Mouse (Mus musculus): ENCODE data around the gene Hhatl.

The Hhatl gene

DNA sequence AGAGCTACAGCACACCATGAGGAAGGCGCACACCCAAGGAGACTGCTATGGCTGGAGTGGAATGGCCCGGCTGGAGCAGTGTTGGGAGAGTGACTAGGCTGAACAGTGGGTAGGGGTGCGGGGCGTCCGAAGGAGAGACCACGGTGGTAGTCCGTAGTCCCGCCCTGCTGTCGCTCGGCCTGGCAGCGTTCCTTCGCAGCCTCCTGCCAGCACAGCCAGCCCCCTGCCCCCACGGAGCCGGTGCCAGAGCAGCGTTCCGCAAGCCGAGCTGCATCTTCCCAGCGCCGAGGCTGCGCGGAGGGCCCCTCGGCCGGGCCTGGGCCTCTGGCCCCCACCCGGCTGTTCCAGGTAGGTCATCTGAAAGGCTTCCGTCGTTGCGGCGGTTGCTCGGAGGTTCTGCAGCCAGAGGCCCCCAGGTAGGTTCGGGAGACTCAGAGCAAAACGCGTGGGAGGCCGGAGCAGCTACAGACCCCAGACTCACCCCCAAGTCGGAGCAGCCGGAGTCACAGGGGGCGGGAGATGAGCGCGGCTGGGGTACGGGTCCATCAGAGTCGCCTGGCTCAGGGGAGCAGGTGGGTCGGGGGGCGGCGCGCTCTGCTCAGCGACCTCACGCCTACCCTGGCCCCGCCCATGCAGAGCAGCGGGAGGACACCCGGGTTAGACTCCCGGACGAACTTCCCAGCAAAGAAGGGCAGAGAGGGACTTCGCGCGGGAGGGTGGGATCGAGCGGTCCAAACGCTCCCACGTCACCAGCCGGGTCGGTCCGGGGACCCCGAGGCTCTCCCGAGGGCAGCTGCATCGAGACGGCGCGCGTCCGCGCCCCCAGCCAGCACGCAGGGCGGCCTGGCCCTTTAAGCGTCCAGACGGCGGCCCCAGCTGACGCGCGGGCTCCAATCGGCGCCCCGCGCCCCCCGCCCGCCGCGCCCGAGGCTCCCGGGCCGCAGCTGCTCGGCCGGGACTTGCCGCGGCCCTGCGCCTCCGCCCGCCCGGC is 32.9 kb downstream of the Hhatl start, which contains the start of gene Zfp651:
Gene Zfp651, plus strand, starts transcription at position 240 of the 991 bp plus-strand sequence.
- DNase-seq (ENCODE audit: low spot score in 2 of 2) = peak in 1 of 2 experiments; percentile 76

DNA sequence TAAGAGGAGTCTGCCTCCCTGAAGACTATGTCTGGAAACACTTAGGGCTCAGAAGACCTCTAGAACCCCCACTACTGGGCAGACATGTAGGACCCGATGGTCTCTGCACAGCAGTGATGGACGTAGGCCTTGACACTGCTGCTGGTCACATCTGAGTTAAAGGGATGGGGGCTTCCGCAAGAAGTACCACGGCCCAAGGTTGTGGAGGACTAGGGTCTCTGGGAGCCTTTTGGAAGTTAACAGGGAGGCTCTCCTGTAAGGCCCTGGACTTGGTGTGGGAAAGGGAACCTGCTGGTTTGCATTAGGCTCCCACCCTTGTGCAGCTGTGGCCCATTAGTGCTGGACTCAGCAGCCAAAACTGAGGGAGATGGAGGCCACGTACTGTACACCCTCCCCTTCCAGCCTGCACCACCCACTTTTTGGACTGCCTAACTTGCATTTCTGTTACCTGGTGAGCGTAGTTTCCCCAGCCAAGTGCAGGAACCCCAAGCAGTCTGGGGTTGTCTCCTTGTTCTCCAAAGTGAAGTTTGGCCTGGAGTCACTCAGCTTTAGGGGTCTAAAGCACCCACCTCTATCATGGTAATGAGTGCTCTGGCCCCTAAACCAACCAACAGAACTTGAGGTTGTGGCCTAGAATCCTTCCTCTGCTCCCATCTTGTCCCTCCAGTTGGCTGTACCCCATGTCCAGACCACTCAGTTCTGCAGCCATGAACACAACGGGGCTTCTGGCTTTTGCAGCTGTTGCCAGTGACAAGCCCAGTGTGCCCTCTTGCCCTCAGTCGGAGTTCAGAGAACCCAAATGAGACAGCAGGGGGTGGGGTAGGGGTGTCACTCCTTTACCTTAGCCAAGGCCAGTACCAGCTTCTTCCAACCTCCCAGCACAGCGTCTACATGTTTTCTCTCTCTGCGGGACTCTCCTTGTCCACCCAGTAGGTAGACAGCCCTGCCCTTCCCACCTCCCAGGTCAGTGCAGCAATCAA is 34.2 kb downstream of the Hhatl start:
- no peak for DNase-seq (ENCODE audit: low spot score in 2 of 2)

DNA sequence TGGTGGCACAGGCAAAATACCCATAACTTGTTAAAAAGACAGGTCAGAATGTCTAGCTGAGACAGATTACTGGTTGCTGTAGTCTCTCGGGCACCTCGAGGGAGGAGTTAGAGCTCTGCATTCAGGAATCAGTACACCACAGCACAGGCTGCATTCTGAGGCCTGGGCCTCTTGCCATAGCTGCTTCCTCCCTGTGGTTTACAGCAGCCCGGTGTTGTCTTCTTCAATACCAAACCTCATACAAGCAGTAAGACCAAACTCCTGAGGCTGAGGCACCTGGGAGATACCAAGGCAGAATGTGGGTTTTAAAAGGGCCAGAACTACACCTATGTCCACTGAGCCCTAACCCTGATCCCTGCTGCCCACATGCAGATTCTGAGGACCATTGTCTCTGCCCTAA is 34.9 kb downstream of the Hhatl start:
- no peak for DNase-seq (ENCODE audit: low spot score in 2 of 2)

DNA sequence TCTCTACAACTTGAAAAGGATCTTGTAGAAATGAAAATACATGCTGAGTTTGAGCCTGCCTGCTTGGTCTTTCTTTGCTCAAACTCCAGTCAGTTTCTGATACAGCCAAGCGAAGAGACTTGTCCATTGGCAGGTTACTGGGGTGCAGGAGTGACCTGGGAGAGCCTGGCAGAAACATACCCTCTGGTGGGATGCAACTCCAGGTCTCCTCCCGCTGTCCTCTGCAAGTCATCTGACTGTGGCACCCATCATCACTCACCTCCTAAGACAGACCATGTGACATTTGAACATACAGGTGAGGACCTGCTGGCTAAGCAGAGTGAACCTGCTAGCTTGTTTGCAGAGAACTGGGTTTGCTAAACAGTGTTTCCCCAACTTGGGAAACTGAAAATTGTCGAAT is 35.5 kb downstream of the Hhatl start:
- no peak for DNase-seq (ENCODE audit: low spot score in 2 of 2)

DNA sequence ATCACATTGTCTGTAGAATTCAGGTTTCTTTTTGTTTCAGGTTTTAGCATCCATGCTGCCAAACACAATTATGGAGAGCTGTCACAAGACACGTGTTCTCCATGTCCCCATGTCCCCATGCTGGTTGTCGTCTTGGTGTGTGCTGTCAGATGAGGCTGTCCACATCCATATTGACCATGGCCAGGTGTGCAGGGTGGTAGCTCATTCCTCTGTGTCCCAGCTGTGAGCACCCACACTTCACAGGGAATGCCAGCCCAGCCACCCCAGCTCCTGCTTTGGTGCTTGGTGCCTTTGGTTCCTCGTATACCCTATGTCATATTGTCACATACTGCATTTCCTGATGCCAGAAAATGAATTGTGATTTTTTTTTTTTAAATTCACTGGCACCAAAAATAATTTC is 37.7 kb downstream of the Hhatl start:
- no peak for DNase-seq (ENCODE audit: low spot score in 2 of 2)

DNA sequence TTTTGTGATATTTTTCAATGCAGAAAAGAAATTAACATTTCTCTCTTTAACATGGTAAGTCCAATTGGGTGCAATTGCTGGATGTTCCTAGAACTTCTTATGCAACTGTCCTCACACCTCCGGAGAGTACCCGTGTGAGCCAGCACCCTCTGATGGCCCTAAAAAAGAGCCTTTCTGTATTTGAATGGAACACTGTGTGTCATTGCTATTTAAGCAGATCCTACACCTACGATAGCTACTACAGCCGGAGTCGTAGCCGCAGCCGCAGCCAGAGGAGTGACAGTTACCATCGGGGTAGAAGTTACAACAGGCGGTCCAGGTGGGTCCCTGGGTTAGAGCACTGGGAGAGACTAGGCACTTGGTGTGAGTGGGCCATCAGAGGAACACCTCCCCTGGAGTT is 39.5 kb downstream of the Hhatl start:
- DNase-seq (ENCODE audit: low spot score in 2 of 2) = peak in 1 of 2 experiments; percentile 65

DNA sequence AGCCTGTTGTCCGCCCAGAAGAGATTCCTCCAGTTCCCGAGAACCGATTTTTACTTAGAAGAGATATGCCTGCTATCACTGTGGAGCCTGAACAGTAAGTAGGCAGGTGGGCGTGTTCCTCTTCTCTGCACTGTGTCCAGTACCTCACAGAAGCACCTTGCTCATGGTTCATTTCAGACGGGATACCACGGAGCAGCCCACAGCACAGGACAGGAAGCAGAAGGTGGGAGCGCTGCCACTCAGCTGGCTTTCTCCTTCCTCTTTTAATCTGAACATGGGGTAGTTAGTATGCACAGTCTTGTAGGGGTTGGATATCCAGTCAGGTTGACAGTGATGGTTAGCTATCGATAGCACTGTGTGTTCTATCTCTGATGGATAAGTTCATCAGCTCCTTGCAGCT is 48.3 kb downstream of the Hhatl start:
- no peak for DNase-seq (ENCODE audit: low spot score in 2 of 2)

DNA sequence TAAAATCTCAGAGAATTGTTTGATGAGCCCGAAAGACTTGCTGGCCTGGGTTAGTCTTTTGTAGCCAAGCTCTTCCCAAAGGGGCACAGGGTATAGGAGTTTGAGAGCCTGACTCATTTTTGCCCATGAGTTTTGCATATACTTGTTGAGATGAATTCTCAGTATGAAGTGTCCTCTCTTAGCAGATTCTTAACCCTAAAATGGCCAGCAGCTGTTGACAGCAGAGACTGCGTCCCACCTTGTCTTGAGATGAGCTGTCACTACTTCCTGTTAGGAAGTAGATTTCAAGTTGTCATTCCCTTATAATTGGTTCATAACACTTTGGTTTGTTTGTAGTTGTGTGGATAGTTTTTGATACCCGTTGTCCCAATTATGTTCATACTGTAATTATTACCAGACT is 51.1 kb downstream of the Hhatl start:
- no peak for DNase-seq (ENCODE audit: low spot score in 2 of 2)

DNA sequence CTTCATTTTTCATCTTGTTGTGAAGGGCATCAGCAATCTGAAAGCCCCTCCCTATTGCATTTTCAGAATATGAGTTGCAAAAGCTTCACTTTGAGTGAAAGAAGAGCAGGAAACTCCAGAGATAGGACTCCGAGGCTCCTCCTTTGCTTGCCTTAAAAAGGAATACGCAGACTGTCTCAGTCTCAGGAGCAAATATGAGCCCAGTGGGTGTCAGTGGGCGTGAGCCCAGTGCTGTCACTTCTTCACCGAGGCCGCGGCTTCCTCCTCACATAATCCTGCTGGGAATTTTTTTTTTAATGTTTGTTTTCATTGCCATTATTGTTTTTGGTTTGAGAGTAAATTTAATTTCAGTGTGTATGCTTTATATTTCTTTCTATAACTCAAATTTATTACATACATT is 51.8 kb downstream of the Hhatl start:
- no peak for DNase-seq (ENCODE audit: low spot score in 2 of 2)

Data from left cerebral cortex, adult 9 months (tissue).